Mouse (Mus musculus): ENCODE results near the gene Inhbb.

The Inhbb gene

GRCm38 (mm10) chr1:119367546-119367945, 54.5 kb downstream of the Inhbb start:
- Histone ChIP-seq H3K27me3 (ENCODE audit: control insufficient read depth, insufficient read depth, low read length, poor library complexity, severe bottlenecking) (no peaks in the 10 kb centered on the region), H3K36me3 (ENCODE audit: control insufficient read depth, insufficient read depth, low read length, poor library complexity, severe bottlenecking) (no peaks in the 10 kb centered on the region)
- no peak for DNase-seq (ENCODE audit: low read depth, low spot score)

GRCm38 (mm10) chr1:119366315-119366714, 55.7 kb downstream of the Inhbb start:
- no peaks in the 10 kb centered on the region for H3K27me3 ChIP-seq (ENCODE audit: control insufficient read depth, insufficient read depth, low read length, poor library complexity, severe bottlenecking)
- DNase-seq (ENCODE audit: low read depth, low spot score) = no peak
- no peaks in the 10 kb centered on the region for H3K36me3 ChIP-seq (ENCODE audit: control insufficient read depth, insufficient read depth, low read length, poor library complexity, severe bottlenecking)

All from splenic B cell, adult 2 months (primary cell).